ENCODE assay signal across 8 mouse cellular contexts in the genomic region with DNA sequence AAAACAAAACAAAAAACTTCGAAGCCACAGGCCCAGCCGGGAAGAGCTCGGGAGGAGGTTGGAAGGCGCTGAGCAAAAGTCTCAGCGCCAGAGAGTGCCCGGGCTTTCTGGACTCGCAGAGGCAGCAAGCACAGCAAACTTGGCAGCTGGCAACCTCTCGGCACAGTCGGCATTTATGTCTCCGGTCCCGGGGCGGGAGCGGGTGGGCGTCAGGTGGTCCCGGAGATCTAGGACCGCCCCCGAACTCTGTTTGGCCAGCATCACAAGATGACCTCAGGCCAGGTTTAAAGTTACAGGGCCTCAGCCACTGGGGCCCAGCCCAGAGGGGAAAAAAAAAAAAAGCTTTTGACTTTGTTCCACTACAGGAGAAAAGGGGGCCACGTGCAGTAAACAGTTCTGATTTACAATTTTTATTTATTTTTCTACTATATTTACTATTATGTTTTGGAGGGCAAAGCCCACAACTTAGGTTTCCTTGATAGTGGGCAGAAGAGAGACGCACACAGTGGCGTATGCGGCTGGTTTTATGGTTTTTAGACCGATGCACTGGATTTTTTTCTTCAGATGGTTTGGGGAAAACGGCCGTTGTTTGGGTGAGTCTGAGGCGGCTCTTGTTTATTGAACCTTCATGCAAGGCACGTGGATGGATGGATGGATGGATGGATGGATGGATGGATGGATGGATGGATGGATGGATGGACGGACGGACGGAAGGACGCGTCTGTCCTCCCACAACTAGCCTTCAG. TPM values are rescaled to one million over a fixed set of nuclear protein-coding genes. Genes with fewer than 3 reads are reported as not detected.
DNase-seq lines count a peak whose midpoint lies in the region; ATAC-seq and TF ChIP-seq lines count a peak whose summit lies in the region.

A gene (minus strand): TSS at position 240 of the 746 bp plus-strand sequence.

- WGBS in bone marrow, adult 2 months = 11% methylated on average over 31 of the region's 31 CpGs
- WGBS in embryonic facial prominence, embryonic 15.5 days = 3% methylated on average over 31 of the region's 31 CpGs
- WGBS in heart, embryonic 12.5 days = 2% methylated on average over 31 of the region's 31 CpGs
- WGBS in liver, embryonic 13.5 days (ENCODE audit: insufficient replicate concordance) = 8% methylated on average over 31 of the region's 31 CpGs
- WGBS in neural tube, embryonic 13.5 days = 1% methylated on average over 31 of the region's 31 CpGs

- no peaks in the 10 kb centered on the region for H3K27me3 ChIP-seq in embryonic facial prominence, embryonic 15.5 days
- peaks cover 29% of the 10 kb centered on the region for H3K27me3 ChIP-seq in heart, embryonic 12.5 days (replicated peaks)
- H3K27me3 ChIP-seq in liver, embryonic 13.5 days = peaks cover 60% of the 10 kb centered on the region
- H3K27me3 ChIP-seq in neural tube, embryonic 13.5 days = no peaks in the 10 kb centered on the region

- no peaks in the 10 kb centered on the region for H3K4me1 ChIP-seq in bone marrow, adult 2 months (ENCODE audit: control insufficient read depth, insufficient read depth, low read length)
- H3K4me1 ChIP-seq in embryonic facial prominence, embryonic 15.5 days = peaks cover 39% of the 10 kb centered on the region
- H3K4me1 ChIP-seq in heart, embryonic 12.5 days (replicated peaks) = peaks cover 49% of the 10 kb centered on the region
- no peaks in the 10 kb centered on the region for H3K4me1 ChIP-seq in liver, embryonic 13.5 days (replicated peaks)
- H3K4me1 ChIP-seq in neural tube, embryonic 13.5 days (replicated peaks) = peaks cover 63% of the 10 kb centered on the region

- peak within 1 kb of the TSS; percentile 68 for H3K4me2 ChIP-seq in embryonic facial prominence, embryonic 15.5 days (replicated peaks)
- H3K4me2 ChIP-seq in heart, embryonic 12.5 days = peak within 1 kb of the TSS; percentile 85
- H3K4me2 ChIP-seq in liver, embryonic 13.5 days = peak within 1 kb of the TSS; percentile 37
- peak within 1 kb of the TSS; percentile 60 for H3K4me2 ChIP-seq in neural tube, embryonic 13.5 days

- peak; percentile 71 for DNase-seq in kidney, postnatal 10 days
- DNase-seq in liver, embryonic 13.5 days = no peak
- peak; percentile 53 to 63 for DNase-seq in urinary bladder, postnatal 36 days (ENCODE audit: low spot score in 2 of 2)

- H3K36me3 ChIP-seq in embryonic facial prominence, embryonic 15.5 days = no peaks in the 10 kb centered on the region
- no peaks in the 10 kb centered on the region for H3K36me3 ChIP-seq in heart, embryonic 12.5 days
- H3K36me3 ChIP-seq in liver, embryonic 13.5 days = no peaks in the 10 kb centered on the region
- H3K36me3 ChIP-seq in neural tube, embryonic 13.5 days = no peaks in the 10 kb centered on the region

- no peak for TF ChIP-seq POLR2A in bone marrow, adult 2 months (IDR thresholded peaks at IDR 0.05; ENCODE audit: borderline replicate concordance, control insufficient read depth, low read depth, low read length)

- H3K4me3 ChIP-seq in bone marrow, adult 2 months (replicated peaks; ENCODE audit: control insufficient read depth, low read depth, low read length) = no peak within 1 kb of the TSS
- peak within 1 kb of the TSS; percentile 46 for H3K4me3 ChIP-seq in embryonic facial prominence, embryonic 15.5 days (replicated peaks)
- H3K4me3 ChIP-seq in heart, embryonic 12.5 days = peak within 1 kb of the TSS; percentile 55
- peak within 1 kb of the TSS; percentile 18; the same call in 1 of the 2 replicates for H3K4me3 ChIP-seq in liver, embryonic 13.5 days (replicated peaks)
- H3K4me3 ChIP-seq in neural tube, embryonic 13.5 days = peak within 1 kb of the TSS; percentile 43

- no peak within 1 kb of the TSS for H3K27ac ChIP-seq in bone marrow, adult 2 months (ENCODE audit: control insufficient read depth, insufficient read depth, low read depth, low read length, poor library complexity)
- H3K27ac ChIP-seq in embryonic facial prominence, embryonic 15.5 days (replicated peaks) = peak within 1 kb of the TSS; percentile 71
- no peak within 1 kb of the TSS; the same call in 1 of the 2 replicates for H3K27ac ChIP-seq in heart, embryonic 12.5 days (ENCODE audit: poor library complexity, severe bottlenecking)
- no peak within 1 kb of the TSS for H3K27ac ChIP-seq in liver, embryonic 13.5 days
- peak within 1 kb of the TSS; percentile 83 for H3K27ac ChIP-seq in neural tube, embryonic 13.5 days (replicated peaks)

- peak; percentile 78 for ATAC-seq in embryonic facial prominence, embryonic 15.5 days (ENCODE audit: insufficient number of reproducible peaks, low FRiP score, low TSS enrichment, low read depth)
- peak; percentile 80 for ATAC-seq in heart, embryonic 12.5 days (ENCODE audit: insufficient number of reproducible peaks, low FRiP score)
- ATAC-seq in liver, embryonic 13.5 days (ENCODE audit: low read depth) = no peak
- ATAC-seq in neural tube, embryonic 13.5 days (ENCODE audit: low read depth) = peak; percentile 30; the same call in 1 of the 2 replicates
- ATAC-seq in CD4-positive, CD25-positive, alpha-beta regulatory T cell, adult 4 months = no peak

- TF ChIP-seq CTCF in bone marrow, adult 2 months (IDR thresholded peaks at IDR 0.05; ENCODE audit: control insufficient read depth, insufficient read depth, low read length) = no peak

- H3K9ac ChIP-seq in embryonic facial prominence, embryonic 15.5 days = peak within 1 kb of the TSS; percentile 35
- peak within 1 kb of the TSS; percentile 65 for H3K9ac ChIP-seq in heart, embryonic 12.5 days
- H3K9ac ChIP-seq in liver, embryonic 13.5 days = no peak within 1 kb of the TSS
- peak within 1 kb of the TSS; percentile 62 for H3K9ac ChIP-seq in neural tube, embryonic 13.5 days

- H3K9me3 ChIP-seq in embryonic facial prominence, embryonic 15.5 days (replicated peaks) = no peaks in the 10 kb centered on the region
- H3K9me3 ChIP-seq in heart, embryonic 12.5 days (replicated peaks) = no peaks in the 10 kb centered on the region
- no peaks in the 10 kb centered on the region for H3K9me3 ChIP-seq in liver, embryonic 13.5 days (replicated peaks)
- no peaks in the 10 kb centered on the region for H3K9me3 ChIP-seq in neural tube, embryonic 13.5 days

RNA-seq across cellular contexts. Expression of the gene that starts here (rescaled TPM):
- polyA plus RNA-seq in bone marrow, adult 2 months (2011; ENCODE audit: insufficient read depth, insufficient read length, low replicate concordance, missing spikeins) = 14.1 TPM in 1 of 2 replicates, not detected in the other
- 43.8 and 45.7 TPM in 2 replicates for polyA plus RNA-seq in embryonic facial prominence, embryonic 15.5 days (2015; fragmentation: Nextera tagmentation; extraction: Ambion mirVana)
- polyA plus RNA-seq in heart, embryonic 12.5 days (2016; fragmentation: Nextera tagmentation; extraction: Ambion mirVana) = 28.4 and 28.8 TPM in 2 replicates
- 1.4 and 1.6 TPM in 2 replicates for polyA plus RNA-seq in liver, embryonic 13.5 days (2015; fragmentation: Nextera tagmentation; extraction: Ambion mirVana)
- 64.0 and 77.5 TPM in 2 replicates for polyA plus RNA-seq in neural tube, embryonic 13.5 days (2015; fragmentation: Nextera tagmentation; extraction: Ambion mirVana)
- not detected for polyA plus RNA-seq in CD4-positive, CD25-positive, alpha-beta regulatory T cell, adult 4 months (2017; shearing (Covaris generic))

Comparison
In these comparisons a context has a peak if more than half of its experiments do, and no peak if none do; other contexts are left out.
1. H3K27ac ChIP-seq: peak in embryonic facial prominence, embryonic 15.5 days (single experiment) and neural tube, embryonic 13.5 days (single experiment); none in bone marrow, adult 2 months (single experiment), heart, embryonic 12.5 days (single experiment) and liver, embryonic 13.5 days (single experiment).
2. ATAC-seq: peak in embryonic facial prominence, embryonic 15.5 days (single experiment), heart, embryonic 12.5 days (single experiment) and neural tube, embryonic 13.5 days (single experiment); none in liver, embryonic 13.5 days (single experiment) and CD4-positive, CD25-positive, alpha-beta regulatory T cell, adult 4 months (single experiment).
3. Peak in every context shown above with its lines, with median percentiles within 50 percentile points of each other: H3K4me2 ChIP-seq.